8 mouse cellular contexts compared by ENCODE assay signal in the genomic region with DNA sequence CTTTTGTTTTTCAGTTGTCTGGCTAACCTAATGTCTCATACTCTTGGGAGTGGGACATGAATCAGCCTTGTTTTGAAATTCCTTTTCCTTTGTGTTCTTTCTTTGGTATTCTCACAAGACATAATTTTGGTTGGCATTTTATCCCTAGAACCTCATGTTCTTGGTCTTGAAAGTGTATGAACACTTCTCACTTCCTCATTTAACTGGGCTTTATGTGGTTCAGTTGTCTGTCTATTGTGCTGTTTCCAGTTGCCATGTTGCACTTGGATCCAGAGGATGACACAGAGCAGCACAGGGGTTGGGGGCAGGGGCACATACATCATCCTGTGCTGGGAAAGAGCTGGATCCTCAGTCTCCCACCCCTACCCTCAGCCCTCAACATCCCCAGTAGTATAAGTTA. TPM values are rescaled to one million over a fixed set of nuclear protein-coding genes. Genes with fewer than 3 reads are reported as not detected.
DNase-seq lines count a peak whose midpoint lies in the region; ATAC-seq and TF ChIP-seq lines count a peak whose summit lies in the region.

No protein-coding gene starts in this region.

- H3K4me1 ChIP-seq in kidney, embryonic 15.5 days: peaks cover 13% of the 10 kb centered on the region
- peaks cover 32% of the 10 kb centered on the region for H3K4me1 ChIP-seq in bone marrow macrophage, adult 2 months (ENCODE audit: control insufficient read depth, insufficient read depth, low read length)
- peaks cover 2% of the 10 kb centered on the region; the same call in 1 of the 2 replicates for H3K4me1 ChIP-seq in hindbrain, embryonic 11.5 days (replicated peaks; ENCODE audit: control insufficient read depth, insufficient read depth, low read length)
- peaks cover 34% of the 10 kb centered on the region for H3K4me1 ChIP-seq in midbrain, embryonic 13.5 days (replicated peaks)

- H3K4me2 ChIP-seq in kidney, embryonic 15.5 days: peak overlapping the region; percentile 80
- peak overlapping the region; percentile 56 for H3K4me2 ChIP-seq in hindbrain, embryonic 11.5 days (replicated peaks; ENCODE audit: low read depth, low read length)
- H3K4me2 ChIP-seq in midbrain, embryonic 13.5 days (replicated peaks): peak overlapping the region; percentile 71

- no peak overlapping the region for H3K27ac ChIP-seq in kidney, embryonic 15.5 days
- peak overlapping the region; percentile 97 for H3K27ac ChIP-seq in bone marrow macrophage, adult 2 months (ENCODE audit: insufficient read depth, low read depth, low read length)
- no peak overlapping the region for H3K27ac ChIP-seq in hindbrain, embryonic 11.5 days (ENCODE audit: low read depth, low read length)
- H3K27ac ChIP-seq in midbrain, embryonic 13.5 days: no peak overlapping the region

- H3K9ac ChIP-seq in kidney, embryonic 15.5 days: no peak overlapping the region
- 0 out of 2 replicates have a peak overlapping the region, but pooled peaks have one; percentile 12 for H3K9ac ChIP-seq in hindbrain, embryonic 11.5 days (ENCODE audit: low read depth, low read length)
- peak overlapping the region; percentile 28 for H3K9ac ChIP-seq in midbrain, embryonic 13.5 days (replicated peaks)

- DNase-seq in kidney, postnatal 14 days: no peak
- DNase-seq in hindbrain, embryonic 11.5 days (ENCODE audit: low spot score): no peak
- no peak for DNase-seq in gastrocnemius, adult 18-20 months (ENCODE audit: low spot score)
- no peak for DNase-seq in layer of hippocampus, adult 8-10 months (ENCODE audit: low spot score in 2 of 2)
- DNase-seq in cerebellum, adult 9-11 months: no peak

- H3K9me3 ChIP-seq in kidney, embryonic 15.5 days (replicated peaks): 0 out of 2 replicates have a peak, but pooled peaks cover 4% of the 10 kb centered on the region
- no peaks in the 10 kb centered on the region for H3K9me3 ChIP-seq in hindbrain, embryonic 11.5 days (ENCODE audit: control insufficient read depth, low read length)
- H3K9me3 ChIP-seq in midbrain, embryonic 13.5 days: no peaks in the 10 kb centered on the region

- peak overlapping the region; percentile 69; the same call in 1 of the 2 replicates for H3K4me3 ChIP-seq in kidney, embryonic 15.5 days (replicated peaks)
- H3K4me3 ChIP-seq in bone marrow macrophage, adult 2 months (ENCODE audit: insufficient read depth, low read length): peak overlapping the region; percentile 34
- no peak overlapping the region for H3K4me3 ChIP-seq in hindbrain, embryonic 11.5 days (ENCODE audit: low read depth, low read length)
- peak overlapping the region; percentile 64 for H3K4me3 ChIP-seq in midbrain, embryonic 13.5 days (replicated peaks)

- no peaks in the 10 kb centered on the region for H3K27me3 ChIP-seq in kidney, embryonic 15.5 days
- H3K27me3 ChIP-seq in hindbrain, embryonic 11.5 days (ENCODE audit: control insufficient read depth, insufficient read depth, low read length): no peaks in the 10 kb centered on the region
- peaks cover 3% of the 10 kb centered on the region; the same call in 1 of the 2 replicates for H3K27me3 ChIP-seq in midbrain, embryonic 13.5 days

- ATAC-seq in kidney, embryonic 15.5 days (replicated peaks; ENCODE audit: low FRiP score): no peak
- no peak for ATAC-seq in hindbrain, embryonic 11.5 days (ENCODE audit: low FRiP score)
- no peak for ATAC-seq in midbrain, embryonic 13.5 days

- no peak for TF ChIP-seq CTCF in bone marrow macrophage, adult 2 months (IDR thresholded peaks at IDR 0.05; ENCODE audit: low read depth, low read length)

- TF ChIP-seq POLR2A in bone marrow macrophage, adult 2 months (IDR thresholded peaks at IDR 0.05; ENCODE audit: borderline replicate concordance, low read depth, low read length): no peak

- H3K36me3 ChIP-seq in kidney, embryonic 15.5 days: peaks cover 2% of the 10 kb centered on the region; the same call in 1 of the 2 replicates
- H3K36me3 ChIP-seq in hindbrain, embryonic 11.5 days (ENCODE audit: control insufficient read depth, insufficient read depth, low read length): no peaks in the 10 kb centered on the region
- peaks cover 9% of the 10 kb centered on the region; the same call in 1 of the 2 replicates for H3K36me3 ChIP-seq in midbrain, embryonic 13.5 days

RNA-seq across cellular contexts. Expression of a gene that starts 2.1 kb away (rescaled TPM):
- polyA plus RNA-seq in kidney, embryonic 15.5 days (2015; fragmentation: Nextera tagmentation; extraction: Ambion mirVana): 139 TPM in 2 replicates
- 113 and 124 TPM in 2 replicates for polyA plus RNA-seq in bone marrow macrophage, adult 2 months (2012; ENCODE audit: insufficient read depth, insufficient read length, missing spikeins)
- 133 and 146 TPM in 2 replicates for polyA plus RNA-seq in hindbrain, embryonic 11.5 days (2014; fragmentation: Nextera tagmentation; extraction: Ambion mirVana)
- 199 and 202 TPM in 2 replicates for polyA plus RNA-seq in midbrain, embryonic 13.5 days (2015; fragmentation: Nextera tagmentation; extraction: Ambion mirVana)
- 100 to 1,000 TPM; 162 to 171 TPM for total RNA-seq in gastrocnemius, adult 18-20 months (2021)
- total RNA-seq in layer of hippocampus, adult 8-10 months (2022): 100 to 1,000 TPM; 157 to 180 (median 166) TPM

RNA-seq across cellular contexts. Expression of a gene that starts 31.4 kb away (rescaled TPM):
- 92.8 and 98.2 TPM in 2 replicates for polyA plus RNA-seq in kidney, embryonic 15.5 days (2015; fragmentation: Nextera tagmentation; extraction: Ambion mirVana)
- 35.9 and 40.1 TPM in 2 replicates for polyA plus RNA-seq in bone marrow macrophage, adult 2 months (2012; ENCODE audit: insufficient read depth, insufficient read length, missing spikeins)
- 134 and 143 TPM in 2 replicates for polyA plus RNA-seq in hindbrain, embryonic 11.5 days (2014; fragmentation: Nextera tagmentation; extraction: Ambion mirVana)
- polyA plus RNA-seq in midbrain, embryonic 13.5 days (2015; fragmentation: Nextera tagmentation; extraction: Ambion mirVana): 149 and 151 TPM in 2 replicates
- total RNA-seq in gastrocnemius, adult 18-20 months (2021): 10 to 100 TPM; 43.9 to 44.1 TPM
- total RNA-seq in layer of hippocampus, adult 8-10 months (2022): 10 to 100 TPM; 59.4 to 78.3 (median 73.1) TPM
